Mouse (Mus musculus) frontal cortex, adult (tissue): ENCODE results near the gene Traf3ip3.

Source experiments
- ATAC-seq: cut with Nextera tagmentation; 2 replicates; pipeline ENCODE4 v1.9.2; 2017; ENCODE audit warnings: mild to moderate bottlenecking, moderate library complexity, mixed read lengths; ENCODE audit not compliant: low TSS enrichment

Traf3ip3 gene

DNA sequence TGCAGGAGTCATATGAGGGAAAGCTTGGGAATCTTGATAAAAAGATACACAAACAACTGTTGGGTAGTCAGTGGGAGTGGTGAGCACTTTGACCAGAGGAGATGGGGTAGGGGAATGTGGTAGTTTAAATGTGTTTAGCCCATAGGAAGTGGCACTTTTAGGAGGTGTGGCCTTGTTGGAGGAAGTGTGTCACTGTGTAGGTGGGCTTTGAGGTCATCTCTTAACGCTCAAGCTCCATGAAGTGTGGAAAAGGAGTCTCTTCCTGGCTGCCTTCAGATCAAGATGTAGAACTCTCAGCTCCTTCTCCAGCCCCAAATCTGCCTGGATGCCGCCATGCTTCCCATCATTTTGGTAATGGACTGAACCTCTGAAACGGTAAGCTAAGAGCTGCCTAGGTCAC, 6.0 kb upstream of the Traf3ip3 start, which contains the start of gene Lamb3:
Gene Lamb3 (plus strand): TSS at position 197 of the 400 bp plus-strand sequence.
- no peak for ATAC-seq

DNA sequence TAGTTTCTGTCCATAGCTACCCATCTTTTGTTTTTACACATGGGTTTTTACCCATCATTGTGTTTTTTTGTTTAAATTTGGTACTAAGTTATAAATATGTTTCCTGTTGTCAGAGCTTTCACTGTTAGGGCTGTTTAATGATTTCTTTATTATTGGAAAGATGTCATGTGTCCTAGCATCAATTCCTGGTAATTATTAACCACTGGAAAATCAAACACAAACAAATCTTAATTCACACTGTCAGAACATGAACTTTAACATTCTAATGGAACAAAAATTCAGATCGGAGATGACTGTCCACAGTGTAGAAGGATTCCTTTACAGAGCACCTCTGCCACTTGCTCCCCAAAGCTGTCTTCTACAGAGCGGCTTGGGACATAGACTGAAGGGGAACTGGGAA, 3.9 kb upstream of the Traf3ip3 start:
- ATAC-seq: no peak

DNA sequence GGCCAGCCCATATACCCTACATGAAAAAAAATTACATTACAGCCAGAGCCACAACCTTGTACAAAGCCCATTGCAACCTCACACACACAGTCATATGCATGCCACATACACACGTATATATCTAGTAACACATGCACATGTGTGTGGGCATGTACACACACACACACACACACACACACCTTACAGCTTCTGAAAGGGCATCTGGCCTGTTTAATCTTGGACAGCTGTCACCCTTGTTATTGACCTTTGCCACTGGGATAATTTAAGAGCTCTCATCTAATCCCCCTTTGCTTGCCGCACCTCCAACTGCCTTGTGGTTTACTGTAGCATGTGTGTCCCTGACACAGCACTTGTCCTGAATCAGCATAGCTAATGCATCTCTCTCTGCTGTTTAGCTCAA, 2.3 kb upstream of the Traf3ip3 start:
- ATAC-seq: no peak

DNA sequence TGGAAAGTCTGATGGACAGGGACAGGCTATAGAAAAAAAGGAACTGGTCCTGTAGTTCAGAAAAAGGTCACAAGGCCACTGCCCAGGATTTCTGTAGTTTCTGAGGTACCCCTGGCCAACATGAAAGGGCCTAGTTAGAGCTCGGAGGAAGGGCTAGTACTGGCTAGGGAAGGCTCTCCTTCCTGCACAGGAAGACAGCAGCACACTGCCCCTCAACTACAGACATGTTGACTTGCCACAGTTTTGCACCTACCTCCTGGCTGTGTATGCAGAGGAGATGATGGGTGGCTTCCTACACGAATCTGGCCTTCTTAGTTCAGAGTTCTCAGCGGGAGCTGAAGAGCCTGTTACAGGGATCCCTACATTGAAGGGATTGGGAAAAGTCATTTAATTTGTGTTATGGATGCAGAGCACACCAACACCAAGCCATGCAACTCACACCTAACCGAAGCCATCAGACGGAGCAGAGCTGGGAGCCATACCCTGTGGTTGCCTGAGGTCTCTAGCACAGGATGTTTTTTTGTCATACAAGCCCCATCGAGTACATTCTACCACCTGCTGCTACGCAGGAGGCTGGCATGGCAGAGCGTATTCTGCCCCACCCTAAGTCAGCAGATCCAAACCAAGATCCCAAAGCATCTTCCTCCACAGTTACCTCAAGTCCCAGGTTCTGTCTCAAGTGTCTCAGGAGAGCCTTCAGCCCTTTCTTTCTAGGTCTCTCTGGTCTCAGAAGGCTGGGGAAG, 692 bp downstream of the Traf3ip3 start:
- ATAC-seq: no peak

DNA sequence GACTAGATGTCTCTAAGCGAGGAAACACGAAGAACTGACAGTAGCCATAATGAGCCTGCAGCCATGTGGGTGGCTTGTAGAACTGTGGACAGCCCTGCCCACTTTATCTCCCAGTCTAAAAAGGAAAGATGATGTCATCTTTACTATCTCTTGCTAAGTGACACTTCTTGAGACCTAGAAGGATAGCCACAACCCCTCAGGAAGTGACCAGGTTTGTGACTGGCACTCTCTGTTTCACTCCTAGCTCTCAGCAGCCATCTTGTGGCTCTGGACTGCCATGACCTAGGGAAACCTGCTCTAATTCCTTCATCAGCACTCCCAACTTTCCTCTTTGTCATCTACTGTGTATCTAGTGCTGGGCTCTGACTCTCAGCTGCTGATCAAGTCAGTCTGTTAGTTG, 3.2 kb downstream of the Traf3ip3 start:
- ATAC-seq: no peak

DNA sequence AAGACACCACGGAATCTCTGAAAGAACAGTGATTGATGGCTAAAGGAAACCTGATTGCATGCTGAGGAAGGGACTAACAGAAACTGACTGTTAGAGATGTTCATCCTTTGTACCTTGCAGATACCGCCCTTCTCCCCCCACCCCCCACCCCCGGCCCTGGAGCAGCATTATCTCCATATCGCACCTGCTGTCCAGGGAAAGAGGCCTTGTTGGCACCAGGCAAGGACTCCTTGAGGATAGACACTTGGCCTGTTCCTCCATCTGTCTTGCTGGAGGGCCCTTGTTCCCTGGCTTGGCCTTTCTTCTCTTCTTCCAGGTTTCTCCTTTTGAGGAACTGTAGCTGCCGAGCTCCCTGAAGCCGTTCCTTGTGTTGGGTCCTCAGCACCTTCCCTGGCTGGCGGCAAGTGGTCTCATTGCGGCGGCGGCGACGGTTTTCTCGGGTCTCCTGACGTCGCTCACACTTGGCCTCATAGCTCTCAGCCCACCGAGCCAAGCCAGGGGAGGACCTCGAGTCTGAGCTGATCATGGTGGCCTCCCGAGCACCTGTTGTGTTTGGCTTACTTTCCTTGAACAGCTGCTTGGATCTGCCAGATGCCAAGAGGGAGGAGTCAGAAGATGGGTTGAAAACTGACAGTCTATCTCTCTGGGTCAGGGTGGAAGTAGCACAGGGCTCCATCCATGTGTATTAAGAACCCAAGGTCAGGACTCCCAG, 3.9 kb downstream of the Traf3ip3 start:
- no peak for ATAC-seq

DNA sequence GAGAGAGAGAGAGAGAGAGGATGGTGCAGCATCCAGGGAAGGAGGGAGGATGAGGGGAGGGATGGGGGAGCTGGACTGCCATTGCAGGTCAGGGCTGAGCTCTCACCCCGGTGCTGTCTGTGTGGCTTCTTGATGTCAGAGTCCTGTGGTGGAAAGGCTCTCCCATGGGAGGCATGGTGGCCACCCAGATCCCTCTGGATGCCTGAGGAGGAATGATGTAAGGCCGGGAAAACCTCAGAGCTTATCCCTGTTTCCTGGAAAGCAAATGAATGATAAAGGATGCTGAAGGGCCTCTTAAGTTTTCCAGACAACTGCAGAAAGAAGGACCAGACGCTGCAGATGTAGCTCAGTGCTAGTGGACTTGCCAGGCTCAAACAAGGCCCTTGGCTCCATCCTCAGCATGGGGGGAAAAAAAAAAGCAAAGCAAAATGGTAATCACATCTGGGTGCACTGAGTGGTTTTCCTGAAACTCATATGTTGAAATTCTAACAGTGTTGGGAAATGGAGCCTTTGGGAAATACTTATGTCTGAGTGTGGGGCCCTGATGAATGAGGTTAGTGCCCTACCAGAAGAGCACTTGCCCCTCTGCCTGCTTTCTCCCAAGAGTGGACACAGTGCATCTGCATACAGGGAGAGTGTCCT, 6.2 kb downstream of the Traf3ip3 start:
- ATAC-seq: no peak

DNA sequence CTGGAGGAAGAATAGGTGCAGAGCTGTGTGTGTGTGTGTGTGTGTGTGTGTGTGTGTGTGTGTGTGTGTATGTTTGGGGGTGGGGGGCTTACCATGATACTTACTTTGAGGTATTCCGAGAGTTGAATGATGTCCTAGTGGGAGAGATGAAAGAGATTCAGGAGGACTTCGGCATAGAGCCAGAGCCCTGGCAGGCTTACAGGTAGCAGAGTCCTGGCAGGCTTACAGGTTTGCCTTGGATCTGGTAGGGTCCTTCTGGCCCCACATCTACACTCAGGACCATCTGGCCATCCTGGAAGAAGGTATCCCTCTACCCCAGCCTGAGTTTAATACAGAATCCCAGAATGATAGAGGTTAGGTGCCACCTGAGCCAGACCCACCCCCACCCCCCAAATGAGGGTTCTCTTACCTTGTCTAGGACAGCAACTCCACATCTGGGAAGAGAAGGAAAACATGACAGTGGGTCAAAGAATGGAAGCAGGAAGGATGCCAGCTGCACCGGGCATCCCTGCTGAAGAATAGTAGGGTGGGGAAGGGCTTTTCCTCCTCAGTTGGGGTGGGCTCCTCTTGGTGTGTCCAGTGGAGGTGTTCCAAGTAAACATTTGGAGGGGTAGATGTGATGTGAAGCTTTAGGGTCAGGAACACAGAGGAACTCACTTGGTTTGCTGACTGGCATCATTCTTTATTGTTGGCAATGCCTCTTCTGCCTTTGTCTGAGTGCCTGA, 6.9 kb downstream of the Traf3ip3 start:
- no peak for ATAC-seq

DNA sequence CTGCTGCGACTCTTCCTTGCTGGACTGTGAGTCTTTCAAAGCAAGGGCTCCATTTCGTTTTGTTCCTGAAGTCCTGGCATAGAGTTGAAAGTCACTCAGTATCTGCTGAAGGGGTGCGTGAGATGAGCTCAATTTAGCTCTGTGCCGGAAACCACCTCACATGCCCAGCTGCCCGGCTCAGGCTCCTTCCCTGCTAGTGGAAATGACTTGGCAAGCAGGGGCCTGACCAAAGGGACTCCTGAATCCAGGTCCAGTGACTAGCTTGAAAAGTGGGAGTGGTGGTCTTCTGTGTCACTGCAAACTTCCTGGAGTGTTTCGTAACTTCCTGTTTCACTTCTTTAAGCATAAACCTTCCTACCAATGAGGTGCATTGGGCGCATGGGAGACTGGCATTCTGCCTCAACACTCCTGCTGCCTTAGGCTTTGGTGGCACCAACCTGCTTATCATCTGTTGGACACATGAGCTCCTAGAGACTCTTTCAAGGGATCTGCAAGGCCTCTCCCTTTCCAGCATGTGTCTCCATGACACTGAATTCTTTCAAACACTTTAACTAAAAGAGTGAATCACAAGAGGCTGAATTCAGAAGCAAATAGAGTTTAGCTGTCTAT, 9.7 kb downstream of the Traf3ip3 start:
- no peak for ATAC-seq

DNA sequence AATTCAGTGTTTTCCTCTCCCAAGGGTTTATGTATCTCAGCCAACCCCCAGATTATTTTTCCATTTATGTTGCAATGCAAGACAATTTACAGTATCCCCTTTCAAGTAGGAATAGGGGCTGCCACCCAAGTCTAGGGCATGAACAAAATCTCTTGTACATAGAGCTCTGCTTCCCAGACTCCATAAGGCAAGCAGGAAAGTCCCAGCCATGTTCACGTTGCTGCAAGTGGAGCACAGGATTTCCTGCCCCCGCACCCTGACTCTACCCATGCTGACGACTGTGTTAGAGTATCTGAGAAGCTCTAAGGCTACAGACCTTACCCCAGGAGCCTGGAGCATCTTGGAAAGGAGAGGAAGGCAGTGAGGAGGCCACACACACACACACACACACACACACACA, 11.7 kb downstream of the Traf3ip3 start:
- ATAC-seq: peak; percentile 29; the same call in 1 of the 2 replicates

DNA sequence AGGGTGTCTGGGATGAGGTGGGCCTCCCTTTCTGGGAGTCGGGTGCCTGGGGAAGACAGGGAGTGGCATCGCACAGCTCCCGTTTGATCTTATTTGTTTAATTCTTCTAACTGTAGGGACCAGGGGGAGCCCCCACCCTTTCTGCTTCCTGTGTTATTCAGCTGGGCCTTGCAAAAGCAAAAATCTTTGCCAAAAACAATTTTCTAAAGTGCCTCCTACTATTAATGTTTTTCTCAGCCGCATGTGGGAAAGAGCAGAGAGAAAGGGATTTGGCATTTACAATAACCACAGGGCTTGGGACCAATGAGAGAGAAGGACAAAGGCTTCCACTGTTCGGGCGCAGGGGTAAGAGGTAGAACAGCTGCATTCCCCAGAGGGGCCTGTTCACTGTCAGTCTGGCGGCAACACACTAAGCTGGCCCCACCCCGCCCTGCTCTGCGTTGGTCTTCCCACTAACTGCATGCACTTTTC, 12.3 kb downstream of the Traf3ip3 start:
- peak; percentile 68 for ATAC-seq

DNA sequence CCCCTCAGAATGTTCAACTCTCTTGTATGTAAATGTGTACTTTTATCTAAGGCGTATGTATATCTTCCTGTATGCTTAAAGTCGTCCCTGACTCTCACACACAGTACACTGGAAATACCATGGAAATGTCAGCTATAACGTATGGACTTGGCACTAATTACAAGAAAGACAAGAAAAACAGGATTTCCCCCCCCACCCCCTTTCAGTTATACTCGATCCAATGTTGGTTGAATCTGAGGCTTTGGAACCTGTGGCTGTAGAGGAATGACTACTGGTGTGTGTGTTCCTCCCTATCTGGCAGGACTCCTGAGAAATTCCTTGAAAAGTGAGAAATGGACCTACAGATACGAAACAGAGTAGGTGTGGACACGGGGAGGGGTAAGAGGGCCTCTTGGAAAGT, 13.2 kb downstream of the Traf3ip3 start:
- no peak for ATAC-seq

DNA sequence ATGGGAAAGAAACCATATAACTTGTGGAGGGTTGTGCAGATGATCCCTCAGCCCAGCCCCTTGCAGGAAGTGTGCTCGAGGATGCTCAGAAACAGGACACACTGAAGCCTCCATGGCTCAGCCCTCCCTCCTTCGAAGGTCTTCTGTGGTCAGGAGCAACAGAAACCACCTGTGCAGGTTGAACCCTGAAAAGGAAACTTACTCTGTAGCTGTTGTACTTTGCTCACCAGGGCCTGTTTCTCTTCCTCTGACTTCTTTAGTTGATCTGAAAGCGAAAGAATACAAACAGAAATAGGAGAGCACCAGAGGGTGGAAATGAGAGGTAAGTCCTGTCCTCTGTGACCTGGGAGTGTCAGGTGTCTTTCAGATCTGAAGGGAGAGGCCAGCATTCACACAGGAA, 20.4 kb downstream of the Traf3ip3 start:
- no peak for ATAC-seq

DNA sequence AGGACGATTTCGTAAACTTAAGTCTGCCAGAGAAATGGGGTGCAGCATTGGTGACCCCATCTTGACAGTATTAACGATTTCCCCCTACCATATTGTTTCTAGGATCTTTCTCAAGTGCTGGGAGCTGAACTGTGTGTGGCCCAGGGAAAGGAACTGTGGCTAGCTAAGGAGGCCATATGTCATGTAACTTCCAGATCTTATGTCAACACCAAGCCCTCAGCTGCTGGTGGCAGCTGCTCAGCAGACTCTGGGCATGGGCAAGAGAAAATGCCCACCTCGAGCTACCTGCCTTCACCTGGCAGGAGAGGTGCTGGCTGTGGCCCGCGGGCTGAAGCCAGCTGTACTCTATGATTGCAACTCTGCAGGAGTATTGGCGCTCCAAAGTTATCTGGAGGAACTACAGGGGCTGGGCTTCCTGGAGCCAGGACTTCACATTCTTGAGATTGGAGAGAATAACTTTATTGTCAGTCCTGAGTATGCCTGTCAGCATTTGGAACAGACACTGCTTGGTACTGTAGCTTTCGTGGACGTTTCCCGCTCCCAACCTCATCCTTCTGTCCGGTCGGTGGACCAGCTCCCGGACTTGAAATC, 27.3 kb downstream of the Traf3ip3 start:
- ATAC-seq: no peak

DNA sequence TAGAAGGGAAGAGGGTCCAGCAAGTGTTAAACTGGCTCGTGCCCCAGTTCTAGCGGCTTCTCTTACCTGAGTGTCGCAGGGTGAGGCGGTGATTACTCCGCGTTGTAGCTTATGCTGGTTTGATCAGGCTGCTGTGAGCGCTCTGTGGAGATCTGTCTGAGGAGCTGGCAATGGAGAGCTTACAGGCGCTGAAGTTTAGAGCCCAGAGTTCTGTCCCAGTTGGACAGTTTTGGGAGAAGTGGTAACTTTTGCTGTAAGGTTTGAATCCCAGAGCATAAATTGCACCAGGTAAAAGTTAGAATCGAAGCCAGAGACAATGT, 27.7 kb downstream of the Traf3ip3 start:
- ATAC-seq: peak; percentile 56

DNA sequence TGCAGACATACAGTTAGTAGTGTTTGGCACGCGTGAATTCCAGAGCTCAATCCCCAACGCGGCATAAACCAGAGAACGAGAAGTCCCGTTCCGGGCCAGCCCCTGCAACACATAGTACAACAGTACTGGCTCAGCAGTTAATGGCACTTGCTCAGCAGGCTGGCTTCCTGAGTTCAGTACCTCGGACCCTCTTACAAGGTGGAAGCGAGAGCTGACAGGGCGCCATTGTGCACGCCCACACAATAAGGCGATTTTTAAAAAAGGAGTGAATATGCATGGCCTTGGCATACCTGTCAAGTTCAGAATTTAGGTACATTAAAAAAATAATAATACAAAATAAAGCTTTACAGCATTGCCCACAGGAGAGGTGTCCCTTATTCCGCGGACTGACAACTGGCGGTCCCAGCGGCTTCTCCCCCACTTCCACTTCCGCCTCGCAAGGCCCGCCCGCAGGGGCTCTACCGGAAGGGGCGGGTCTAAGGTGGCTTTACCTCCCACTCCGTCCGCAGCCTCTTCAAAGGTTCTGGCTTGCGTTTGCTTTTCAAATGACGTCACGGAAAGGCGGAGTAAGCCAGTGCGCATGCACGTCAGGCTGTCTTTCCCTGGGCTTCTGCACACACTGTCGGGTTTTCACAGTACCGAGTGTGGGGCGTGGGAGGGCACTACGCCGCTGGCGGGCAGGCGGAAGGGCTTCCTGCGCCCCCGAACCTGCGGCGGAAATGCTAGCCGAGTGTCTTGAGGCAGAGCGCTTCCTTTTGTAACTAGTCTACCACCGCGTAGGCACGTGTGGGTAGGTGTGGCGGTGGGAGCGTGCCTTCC, 28.3 kb downstream of the Traf3ip3 start:
- peak; percentile 94 for ATAC-seq

DNA sequence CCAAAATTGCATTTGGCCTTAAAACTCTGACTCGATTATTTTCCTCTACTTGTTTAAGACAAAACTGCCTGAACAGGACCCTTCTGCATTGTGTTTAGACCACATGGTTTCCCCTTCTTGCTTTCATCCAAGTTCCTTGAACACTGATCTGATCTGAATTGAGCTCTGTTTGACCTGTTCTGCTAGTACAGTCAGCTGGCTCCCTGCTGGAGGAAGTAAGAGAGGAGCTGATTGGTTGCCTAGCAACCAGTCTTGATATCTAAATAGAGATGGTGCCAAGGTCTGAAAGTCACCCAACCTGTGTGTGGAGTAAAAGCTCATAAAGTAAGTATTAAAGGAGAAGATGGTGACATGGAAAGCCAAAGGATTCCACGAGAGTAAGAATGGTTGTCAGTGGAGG, 31.6 kb downstream of the Traf3ip3 start:
- no peak for ATAC-seq

DNA sequence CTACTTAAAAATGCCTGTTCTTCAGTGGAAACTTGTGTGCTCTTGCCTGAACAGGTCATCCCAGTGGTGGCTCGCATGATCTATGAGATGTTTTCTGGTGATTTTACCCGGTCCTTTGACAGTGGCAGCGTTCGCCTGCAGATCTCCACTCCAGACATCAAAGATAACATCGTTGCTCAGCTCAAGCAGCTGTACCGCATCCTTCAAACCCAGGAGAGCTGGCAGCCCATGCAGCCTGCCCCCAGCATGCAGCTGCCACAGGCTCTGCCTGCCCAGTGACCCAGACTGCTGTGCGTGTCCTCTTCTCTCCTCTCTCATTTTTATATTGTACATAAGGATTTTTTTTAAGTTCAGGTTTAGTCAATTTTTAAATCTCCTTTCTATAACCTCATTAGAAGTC, 32.3 kb downstream of the Traf3ip3 start:
- ATAC-seq: no peak

DNA sequence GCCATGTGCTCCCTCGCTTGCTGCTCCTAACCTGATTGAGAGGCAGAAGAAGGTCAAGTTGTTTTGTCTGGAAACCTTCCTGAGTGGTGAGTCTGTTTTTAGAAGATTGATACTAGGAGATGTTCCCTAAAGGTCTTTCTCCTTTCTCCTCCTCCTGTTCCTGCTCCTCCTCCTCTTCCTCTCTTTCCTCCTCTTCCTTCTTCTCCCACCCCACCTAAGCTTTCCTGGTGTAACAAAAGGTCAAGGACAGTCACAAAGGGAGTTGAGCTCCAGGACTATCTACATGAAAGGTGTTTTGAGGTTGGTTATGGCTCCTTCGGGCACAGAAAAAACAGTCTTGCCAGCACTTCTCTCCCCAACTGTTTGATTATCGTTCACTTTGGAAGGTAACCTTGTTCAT, 33.8 kb downstream of the Traf3ip3 start, which contains the start of gene A130010J15Rik:
Gene A130010J15Rik (plus strand): TSS at position 301 of the 400 bp plus-strand sequence.
- no peak for ATAC-seq

DNA sequence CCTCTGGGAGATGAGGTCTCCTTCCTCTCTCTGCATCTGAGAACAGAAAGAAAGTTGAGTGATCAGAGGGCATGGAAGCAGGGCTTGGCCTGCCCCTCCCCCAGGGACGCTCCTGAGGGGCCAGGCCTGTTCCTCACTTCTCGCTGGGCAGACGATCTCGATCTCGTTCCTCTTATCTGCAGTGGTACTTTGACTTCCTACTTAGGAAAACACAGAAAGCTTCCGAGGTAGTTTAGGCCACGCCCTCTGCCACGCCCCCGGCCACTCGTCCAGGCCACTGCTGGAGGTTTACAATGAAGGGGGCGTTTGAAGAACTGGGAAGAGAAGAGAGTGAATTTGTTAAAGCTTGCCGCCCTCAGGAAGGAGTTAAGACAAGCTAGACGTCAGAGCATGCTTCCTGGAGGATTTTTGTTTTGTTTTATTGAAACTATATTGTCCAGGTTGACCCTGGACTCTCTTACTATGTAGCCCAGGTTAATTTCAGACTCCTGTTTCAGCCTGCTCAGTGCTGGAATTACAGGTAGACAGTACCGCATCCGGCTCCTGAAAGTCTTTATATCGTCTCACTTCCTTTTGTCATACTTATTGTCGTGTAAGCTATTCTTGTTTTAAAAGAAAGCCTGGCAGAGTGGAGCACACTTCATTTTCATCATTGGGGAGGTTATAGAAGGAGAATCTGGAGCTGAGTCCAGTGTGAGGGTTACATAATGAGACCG, 41.0 kb downstream of the Traf3ip3 start:
- ATAC-seq: no peak
